Mouse (Mus musculus): Measurements from ENCODE around the gene Ascc1.

DNA sequence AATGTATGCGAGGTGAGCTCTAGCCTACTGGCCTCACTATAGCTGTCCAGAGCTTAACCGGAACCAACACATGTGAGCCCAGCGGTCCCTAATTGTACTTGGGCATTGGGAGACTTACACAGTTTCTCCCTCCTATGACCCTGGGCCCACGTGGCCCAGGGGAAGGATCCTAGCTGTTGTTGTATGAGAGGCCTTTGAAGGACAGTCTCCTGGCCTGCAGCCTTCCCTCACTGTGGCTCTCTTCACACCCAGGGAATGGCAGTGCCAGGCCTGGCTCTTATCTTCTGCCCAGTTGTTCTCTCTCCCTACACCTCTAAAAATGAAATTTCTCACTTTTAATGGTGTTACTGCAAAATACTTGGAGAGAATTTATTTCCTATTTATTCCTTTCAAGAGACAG is 114.4 kb downstream of the Ascc1 start:
- TF ChIP-seq POLR2A (IDR thresholded peaks at IDR 0.05; ENCODE audit: low read depth, low read length): no peak
- no peak for TF ChIP-seq CTCF (IDR thresholded peaks at IDR 0.05; ENCODE audit: extremely low read depth, insufficient read depth, insufficient read length, insufficient replicate concordance)

Measured in spleen, adult 2 months (tissue).